Mouse (Mus musculus) inflammation-experienced regulatory T-cells, adult 6 months (primary cell): ENCODE data around the gene Lpo. TPM values are rescaled to one million over a fixed set of nuclear protein-coding genes. Genes with fewer than 3 reads are reported as not detected.

ENCODE experiments used
- ATAC-seq: one replicate; pipeline ENCODE4 v1.8.0; 2017
- polyA plus RNA-seq, 3 experiments: library from polyadenylated mRNA; unstranded; fragments of 100-300 nt; shearing (Covaris generic); gene quantifications; one replicate each; pipeline ENCODE4 v1.2.1; 2017

Gene Lpo
- polyA plus RNA-seq, 3 experiments from 2014 or later = not detected

DNA sequence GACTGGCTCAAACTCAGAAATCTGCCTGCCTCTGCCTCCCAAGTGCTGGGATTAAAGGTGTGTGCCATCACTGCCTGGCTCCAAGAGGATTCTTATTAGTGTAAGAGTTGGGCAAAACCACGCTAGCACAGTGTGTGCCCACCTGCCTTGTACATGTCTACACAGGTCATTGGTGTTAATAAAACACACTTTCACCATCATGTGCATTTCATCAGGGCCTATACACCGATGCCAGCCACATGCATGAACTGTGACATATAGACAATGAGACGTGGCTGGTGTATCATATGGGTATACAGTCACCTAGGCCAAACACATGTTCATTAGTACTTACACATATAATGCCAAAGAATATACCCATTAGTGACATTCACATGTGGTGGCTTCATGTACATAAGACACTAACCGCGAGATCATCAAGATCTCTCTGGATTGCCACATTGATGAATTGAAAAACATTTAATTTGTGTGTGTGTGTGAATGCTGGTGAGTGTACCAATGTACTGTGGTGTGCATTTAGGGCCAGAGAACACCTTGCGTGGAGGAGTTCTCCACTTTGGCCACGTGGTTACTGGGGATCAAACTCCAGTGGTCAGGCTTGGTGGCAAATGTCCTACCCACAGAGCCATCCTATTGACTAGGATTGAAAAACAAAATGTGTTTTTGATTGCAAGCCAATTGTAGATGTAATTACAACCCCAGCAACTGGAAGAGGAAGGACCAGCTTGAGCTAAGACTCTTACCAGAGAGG, 69.8 kb downstream of the Lpo start:
- ATAC-seq = no peak

DNA sequence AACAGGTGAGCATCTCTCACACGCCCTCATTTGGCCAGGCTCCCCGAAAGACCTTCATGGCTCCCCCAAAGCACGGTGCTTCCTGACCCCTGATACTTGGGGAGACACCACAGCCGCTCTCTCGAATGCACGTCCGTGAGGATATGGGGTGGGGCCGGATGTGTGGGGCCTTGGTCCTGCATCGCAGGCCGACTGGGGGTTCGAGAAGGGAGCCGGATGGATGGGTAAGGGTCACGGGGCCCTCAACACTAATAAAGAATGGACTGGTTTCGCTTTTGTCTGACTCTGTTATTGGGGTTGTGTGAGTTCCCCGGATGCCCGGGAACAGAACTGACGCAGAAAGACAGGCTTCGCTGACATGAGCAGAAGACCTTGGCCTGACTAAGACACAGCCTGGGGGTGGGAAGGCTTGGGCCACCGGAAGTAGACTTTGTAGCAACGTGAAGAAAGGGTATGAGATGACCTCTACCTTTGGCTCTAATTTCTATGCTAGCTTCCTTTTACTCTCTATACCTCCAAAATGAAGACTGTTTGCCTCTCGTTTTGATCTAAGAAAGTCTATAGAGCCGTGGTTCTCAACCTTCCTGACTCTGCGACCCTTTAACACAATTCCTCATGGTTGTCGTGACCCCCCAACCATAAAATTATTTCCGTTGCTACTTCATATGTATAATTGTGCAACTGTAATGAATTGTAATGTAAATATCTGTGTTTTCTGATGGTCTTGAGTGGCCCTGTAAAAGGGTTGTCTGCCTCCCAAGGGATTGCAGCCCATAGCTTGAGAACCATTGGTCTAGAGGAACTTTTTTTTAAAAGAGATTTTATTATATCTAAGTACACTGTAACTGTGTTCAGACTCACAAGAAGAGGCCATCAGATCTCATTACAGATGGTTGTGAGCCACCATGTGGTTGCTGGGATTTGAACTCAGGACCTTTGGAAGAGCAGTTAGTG, 70.8 kb downstream of the Lpo start:
- ATAC-seq = peak; percentile 10

Other genes with a start within 250 kb of the Lpo start
- gene Mtmr4, start 236.1 kb downstream of the Lpo start, polyA plus RNA-seq = 10 to 100 TPM in 2 of 3 experiments, 1 to 10 TPM in 1; 8.4 to 10.3 (median 10.3) TPM
- gene Hsf5, start 211.1 kb downstream of the Lpo start, polyA plus RNA-seq = under 1 TPM; 0.21 to 0.34 (median 0.23) TPM
- gene Rnf43, start 165.6 kb downstream of the Lpo start, polyA plus RNA-seq = 10 to 100 TPM; 35.2 to 53.0 (median 47.2) TPM
- gene Supt4a, start 90.7 kb downstream of the Lpo start, polyA plus RNA-seq = 100 to 1,000 TPM; 357 to 377 (median 371) TPM
- gene Tspoap1, start 67.7 kb downstream of the Lpo start, polyA plus RNA-seq = 1 to 10 TPM; 1.7 to 3.8 (median 3.4) TPM
- gene Mpo, start 34.7 kb downstream of the Lpo start, polyA plus RNA-seq = not detected
- 10 to 100 TPM in 1 of 3 experiments, 1 to 10 TPM in 2; 5.0 to 11.2 (median 5.6) TPM for gene Mks1, start 24.9 kb upstream of the Lpo start, polyA plus RNA-seq
- not detected for gene Epx, start 47.2 kb upstream of the Lpo start, polyA plus RNA-seq
- gene Olfr462, start 64.0 kb upstream of the Lpo start, polyA plus RNA-seq = not detected
- gene Olfr463, start 69.1 kb upstream of the Lpo start, polyA plus RNA-seq = not detected
- not detected for gene Olfr464, start 92.7 kb upstream of the Lpo start, polyA plus RNA-seq
- 1 to 10 TPM; 1.7 to 7.1 (median 3.9) TPM for gene Dynll2, start 159.2 kb upstream of the Lpo start, polyA plus RNA-seq
- gene Srsf1, start 219.1 kb upstream of the Lpo start, polyA plus RNA-seq = 10 to 100 TPM; 40.8 to 52.4 (median 50.5) TPM
- gene Vezf1, start 240.0 kb upstream of the Lpo start, polyA plus RNA-seq = 10 to 100 TPM; 19.3 to 25.6 (median 21.5) TPM